Mouse (Mus musculus): ENCODE measurements around the gene Qars. TPM values are rescaled to one million over a fixed set of nuclear protein-coding genes. Genes with fewer than 3 reads are reported as not detected.

The Qars gene
- 200 TPM for total RNA-seq (2023)

GRCm38 (mm10) chr9:108507619-108508434 is at the start of gene Qars:
TSS of gene Qars (plus strand) at chr9:108507706.

GRCm38 (mm10) chr9:108460319-108461178 is 47.0 kb upstream of the Qars start, which contains the start of gene Ccdc71:
TSS of gene Ccdc71 (plus strand) at chr9:108460527.

GRCm38 (mm10) chr9:108461181-108461631 is 46.3 kb upstream of the Qars start, which contains the start of gene Klhdc8b:
TSS of gene Klhdc8b (minus strand) at chr9:108461581.

GRCm38 (mm10) chr9:108479721-108480351 is 27.7 kb upstream of the Qars start, which contains the start of gene Lamb2:
TSS of gene Lamb2 (plus strand) at chr9:108479736.

GRCm38 (mm10) chr9:108490559-108491285 is 16.8 kb upstream of the Qars start, which contains the start of gene Usp19:
TSS of gene Usp19 (plus strand) at chr9:108490602.

GRCm38 (mm10) chr9:108516380-108517251 is 9.1 kb downstream of the Qars start, which contains the start of gene Qrich1:
TSS of gene Qrich1 (plus strand) at chr9:108516806.

GRCm38 (mm10) chr9:108560227-108560841 is 52.8 kb downstream of the Qars start, which contains the start of gene Impdh2:
TSS of gene Impdh2 (plus strand) at chr9:108560286.

Other genes with a start within 250 kb of the Qars start
- gene Dag1, start 243.7 kb upstream of the Qars start, total RNA-seq (2023), result 21.3 TPM
- 2.4 TPM for gene Nicn1, start 217.3 kb upstream of the Qars start, total RNA-seq (2023)
- gene Amt, start 210.9 kb upstream of the Qars start, total RNA-seq (2023), result 1.4 TPM
- 371 TPM for gene Rhoa, start 201.6 kb upstream of the Qars start, total RNA-seq (2023)
- gene Tcta, start 201.5 kb upstream of the Qars start, total RNA-seq (2023), result 7.6 TPM
- 164 TPM for gene Gpx1, start 168.8 kb upstream of the Qars start, total RNA-seq (2023)
- 142 TPM for gene Usp4, start 159.9 kb upstream of the Qars start, total RNA-seq (2023)
- 4.2 TPM for gene 1700102P08Rik, start 114.9 kb upstream of the Qars start, total RNA-seq (2023)
- not detected for gene Ccdc36, start 79.2 kb upstream of the Qars start, total RNA-seq (2023)
- gene BC048562, start 71.2 kb upstream of the Qars start, total RNA-seq (2023), result not detected
- gene Ccdc71, start 47.2 kb upstream of the Qars start, total RNA-seq (2023), result 24.7 TPM
- gene Klhdc8b, start 46.1 kb upstream of the Qars start, total RNA-seq (2023), result 5.7 TPM
- gene Lamb2, start 28.0 kb upstream of the Qars start, total RNA-seq (2023), result 0.59 TPM
- gene Usp19, start 17.1 kb upstream of the Qars start, total RNA-seq (2023), result 325 TPM
- gene Qrich1, start 9.1 kb downstream of the Qars start, total RNA-seq (2023), result 248 TPM
- 155 TPM for gene Impdh2, start 52.6 kb downstream of the Qars start, total RNA-seq (2023)
- gene Ndufaf3, start 59.7 kb downstream of the Qars start, total RNA-seq (2023), result 24.1 TPM
- gene Dalrd3, start 62.2 kb downstream of the Qars start, total RNA-seq (2023), result 51.5 TPM
- gene Wdr6, start 71.0 kb downstream of the Qars start, total RNA-seq (2023), result 26.5 TPM
- gene P4htm, start 90.0 kb downstream of the Qars start, total RNA-seq (2023), result 11.1 TPM
- 191 TPM for gene Arih2, start 141.7 kb downstream of the Qars start, total RNA-seq (2023)
- 19.5 TPM for gene Slc25a20, start 154.4 kb downstream of the Qars start, total RNA-seq (2023)
- gene Prkar2a, start 181.6 kb downstream of the Qars start, total RNA-seq (2023), result 9.5 TPM